Mouse (Mus musculus): Measurements from ENCODE around the gene Rbm47. TPM values are rescaled to one million over a fixed set of nuclear protein-coding genes. Genes with fewer than 3 reads are reported as not detected.
"Not testable (repeated sequence)": the region's sequence is repeated elsewhere in the genome, so short reads cannot be mapped to it uniquely, and the experiment has no call there.

The Rbm47 gene
- polyA plus RNA-seq, 1 experiment from 2014 or later, result 1.9 TPM

DNA sequence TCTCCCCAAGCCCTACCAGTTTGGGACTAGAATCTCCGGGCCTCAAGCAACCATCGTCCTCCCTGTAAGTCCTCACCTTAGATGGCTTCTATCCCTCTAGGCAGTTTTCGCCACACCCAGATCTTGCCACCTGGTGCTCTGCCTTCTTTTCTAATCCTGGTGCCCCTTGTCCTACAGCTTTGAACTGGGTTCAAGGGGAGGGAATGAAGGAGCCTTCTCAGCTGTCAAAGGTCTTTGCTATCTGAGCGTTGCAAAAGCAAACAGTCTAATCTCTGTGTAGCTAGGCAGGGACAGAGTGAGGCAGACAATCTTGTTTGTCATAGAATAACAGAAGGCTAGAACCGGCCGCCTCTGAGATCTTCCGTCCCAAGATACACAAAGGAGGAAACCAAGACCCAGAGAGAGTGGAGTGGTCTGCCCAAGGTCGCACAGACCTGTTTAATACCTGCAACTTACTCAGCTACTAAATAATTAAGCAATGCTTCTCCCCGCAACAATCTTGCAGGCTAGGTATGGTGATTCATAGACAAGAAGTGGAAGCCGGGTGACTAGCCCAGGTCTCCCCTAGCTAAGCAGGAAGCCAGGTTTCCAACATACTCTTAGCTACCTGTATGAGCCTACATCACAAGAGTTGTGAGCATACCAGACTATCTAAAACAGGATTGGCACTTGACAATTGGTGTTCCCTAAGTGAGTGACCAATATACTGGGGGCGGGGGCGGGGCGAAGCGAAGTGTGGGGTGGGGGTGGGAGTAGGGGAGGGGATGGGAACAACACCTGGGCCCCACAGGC is 168.6 kb downstream of the Rbm47 start, which contains the start of gene 9130230L23Rik:
TSS of gene 9130230L23Rik (minus strand) at position 152 of the 792 bp plus-strand sequence.
- Histone ChIP-seq H3K27me3 (ENCODE audit: control insufficient read depth, insufficient read depth, low read depth, low read length) (no peaks in the 10 kb centered on the region), H3K4me2 (ENCODE audit: low read length) (no peak within 1 kb of the TSS), H3K36me3 (ENCODE audit: control insufficient read depth, insufficient read depth, low read length) (no peaks in the 10 kb centered on the region), H3K9me3 (replicated peaks; ENCODE audit: control insufficient read depth, low read length, poor library complexity, severe bottlenecking) (no peaks in the 10 kb centered on the region), H3K9ac (ENCODE audit: low read depth, low read length) (no peak within 1 kb of the TSS), H3K4me3 (ENCODE audit: low read depth, low read length) (no peak within 1 kb of the TSS), H3K4me1 (ENCODE audit: control insufficient read depth, insufficient read depth, low read length) (no peaks in the 10 kb centered on the region), H3K27ac (ENCODE audit: low read length) (no peak within 1 kb of the TSS)
- ATAC-seq, result no peak
- WGBS, result 64% methylated on average over 14 of the region's 14 CpGs

DNA sequence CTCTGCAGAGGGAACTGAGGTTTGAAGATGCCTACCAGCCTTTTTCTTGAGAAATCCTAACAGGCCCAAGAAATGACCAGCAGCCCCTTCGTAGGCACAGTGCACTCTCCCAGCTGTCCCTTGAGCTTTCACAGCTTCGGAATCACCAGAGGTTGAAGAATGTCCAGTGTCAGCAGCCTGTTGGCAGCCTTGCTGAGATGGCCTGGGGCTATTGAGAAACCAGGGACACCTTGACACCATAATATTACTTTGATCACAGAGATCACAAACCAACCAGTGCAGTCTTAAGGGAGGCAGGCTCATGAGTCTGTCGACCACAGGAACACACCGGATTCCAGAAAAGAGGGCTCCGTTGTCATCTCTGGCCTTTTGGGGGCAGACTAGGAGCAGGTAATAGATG is 171.7 kb downstream of the Rbm47 start:
- H3K4me1 ChIP-seq (ENCODE audit: control insufficient read depth, insufficient read depth, low read length), result no peaks in the 10 kb centered on the region
- H3K9ac ChIP-seq (ENCODE audit: low read depth, low read length), result no peak overlapping the region
- H3K9me3 ChIP-seq (replicated peaks; ENCODE audit: control insufficient read depth, low read length, poor library complexity, severe bottlenecking), result no peaks in the 10 kb centered on the region
- H3K4me3 ChIP-seq (ENCODE audit: low read depth, low read length), result no peak overlapping the region
- ATAC-seq, result no peak
- no peak overlapping the region for H3K27ac ChIP-seq (ENCODE audit: low read length)
- no peaks in the 10 kb centered on the region for H3K36me3 ChIP-seq (ENCODE audit: control insufficient read depth, insufficient read depth, low read length)
- no peak overlapping the region for H3K4me2 ChIP-seq (ENCODE audit: low read length)
- H3K27me3 ChIP-seq (ENCODE audit: control insufficient read depth, insufficient read depth, low read depth, low read length), result no peaks in the 10 kb centered on the region
- 76% methylated on average over 5 of the region's 5 CpGs for WGBS

DNA sequence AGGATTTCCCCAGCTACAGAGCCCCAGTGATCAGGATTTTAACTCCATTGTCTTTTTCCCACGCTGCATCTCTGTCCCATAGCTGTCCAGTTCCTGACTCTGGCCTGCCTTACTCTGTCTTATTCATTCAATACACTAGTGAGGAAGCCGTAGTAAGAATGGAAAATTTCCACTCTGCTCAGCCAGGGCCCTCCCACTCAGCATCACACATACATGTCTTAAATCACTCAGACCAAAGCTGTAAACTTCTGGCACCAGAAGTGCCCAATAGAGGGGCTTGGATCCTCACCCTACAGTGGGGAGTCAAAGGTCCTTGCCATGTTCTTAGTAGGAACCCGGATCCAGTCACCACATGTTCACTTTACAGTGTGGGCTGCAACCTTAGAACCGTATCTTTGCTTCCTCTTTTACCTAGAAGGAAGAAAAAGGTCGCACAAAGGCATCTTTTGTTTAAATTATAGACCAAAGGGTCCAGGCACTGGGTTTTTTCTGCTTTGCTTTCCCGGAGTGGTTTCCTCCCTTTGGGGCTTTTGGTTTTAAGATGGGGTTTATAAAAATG is 172.3 kb downstream of the Rbm47 start:
- Histone ChIP-seq H3K27me3 (ENCODE audit: control insufficient read depth, insufficient read depth, low read depth, low read length) (no peaks in the 10 kb centered on the region), H3K9me3 (replicated peaks; ENCODE audit: control insufficient read depth, low read length, poor library complexity, severe bottlenecking) (no peaks in the 10 kb centered on the region), H3K9ac (ENCODE audit: low read depth, low read length) (no peak overlapping the region), H3K4me2 (ENCODE audit: low read length) (no peak overlapping the region), H3K36me3 (ENCODE audit: control insufficient read depth, insufficient read depth, low read length) (no peaks in the 10 kb centered on the region), H3K4me1 (ENCODE audit: control insufficient read depth, insufficient read depth, low read length) (no peaks in the 10 kb centered on the region), H3K4me3 (ENCODE audit: low read depth, low read length) (no peak overlapping the region), H3K27ac (ENCODE audit: low read length) (no peak overlapping the region)
- 72% methylated on average over 6 of the region's 6 CpGs for WGBS
- no peak for ATAC-seq

DNA sequence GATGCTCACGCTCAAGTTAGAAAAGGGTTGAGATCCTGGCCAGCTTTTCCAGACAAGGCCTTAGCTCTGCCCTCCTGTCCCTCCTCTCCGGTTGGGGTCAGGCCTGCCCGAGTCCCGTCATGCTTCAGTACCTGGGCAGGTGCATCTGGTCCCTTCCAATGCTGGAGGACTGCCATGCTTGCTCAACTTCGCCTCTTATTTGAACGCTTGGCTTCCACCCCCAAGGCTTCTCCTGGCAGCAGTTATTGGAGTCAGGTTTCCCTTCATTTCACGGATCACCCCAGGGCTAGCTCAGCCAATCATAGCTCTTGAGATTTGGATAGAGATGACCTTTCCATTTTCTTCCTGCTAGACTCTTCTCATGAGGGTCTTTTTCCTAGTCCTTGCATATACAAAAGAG is 172.8 kb downstream of the Rbm47 start:
- Histone ChIP-seq H3K27me3 (ENCODE audit: control insufficient read depth, insufficient read depth, low read depth, low read length) (no peaks in the 10 kb centered on the region), H3K9me3 (replicated peaks; ENCODE audit: control insufficient read depth, low read length, poor library complexity, severe bottlenecking) (no peaks in the 10 kb centered on the region), H3K4me3 (ENCODE audit: low read depth, low read length) (no peak overlapping the region), H3K4me2 (ENCODE audit: low read length) (no peak overlapping the region), H3K9ac (ENCODE audit: low read depth, low read length) (no peak overlapping the region), H3K36me3 (ENCODE audit: control insufficient read depth, insufficient read depth, low read length) (no peaks in the 10 kb centered on the region), H3K4me1 (ENCODE audit: control insufficient read depth, insufficient read depth, low read length) (no peaks in the 10 kb centered on the region), H3K27ac (ENCODE audit: low read length) (no peak overlapping the region)
- 69% methylated on average over 7 of the region's 7 CpGs for WGBS
- ATAC-seq, result no peak

DNA sequence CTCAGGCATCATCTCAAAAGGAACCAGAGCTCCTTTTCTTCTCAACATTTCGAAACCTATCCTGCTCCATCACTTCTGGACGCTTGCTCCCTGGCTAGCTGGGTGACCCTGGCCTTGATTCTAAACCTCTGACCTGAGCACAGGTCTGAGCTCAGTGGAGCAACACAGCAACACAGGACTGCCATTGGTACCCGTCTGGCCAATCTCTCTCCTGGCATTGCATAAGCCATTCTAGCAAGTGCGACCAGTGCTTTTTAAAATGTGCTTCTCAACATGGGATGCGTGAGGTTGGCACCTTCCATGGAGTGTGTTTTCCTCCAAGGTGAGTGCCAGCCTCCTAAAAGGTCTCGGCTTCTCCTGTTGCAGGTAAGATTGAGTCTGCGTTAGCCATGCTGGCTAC is 173.8 kb downstream of the Rbm47 start:
- Histone ChIP-seq H3K4me3 (ENCODE audit: low read depth, low read length) (no peak overlapping the region), H3K27ac (ENCODE audit: low read length) (no peak overlapping the region), H3K36me3 (ENCODE audit: control insufficient read depth, insufficient read depth, low read length) (no peaks in the 10 kb centered on the region), H3K9ac (ENCODE audit: low read depth, low read length) (no peak overlapping the region), H3K4me2 (ENCODE audit: low read length) (no peak overlapping the region), H3K9me3 (replicated peaks; ENCODE audit: control insufficient read depth, low read length, poor library complexity, severe bottlenecking) (no peaks in the 10 kb centered on the region), H3K27me3 (ENCODE audit: control insufficient read depth, insufficient read depth, low read depth, low read length) (no peaks in the 10 kb centered on the region), H3K4me1 (ENCODE audit: control insufficient read depth, insufficient read depth, low read length) (no peaks in the 10 kb centered on the region)
- no peak for ATAC-seq
- 92% methylated on average over 7 of the region's 7 CpGs for WGBS

DNA sequence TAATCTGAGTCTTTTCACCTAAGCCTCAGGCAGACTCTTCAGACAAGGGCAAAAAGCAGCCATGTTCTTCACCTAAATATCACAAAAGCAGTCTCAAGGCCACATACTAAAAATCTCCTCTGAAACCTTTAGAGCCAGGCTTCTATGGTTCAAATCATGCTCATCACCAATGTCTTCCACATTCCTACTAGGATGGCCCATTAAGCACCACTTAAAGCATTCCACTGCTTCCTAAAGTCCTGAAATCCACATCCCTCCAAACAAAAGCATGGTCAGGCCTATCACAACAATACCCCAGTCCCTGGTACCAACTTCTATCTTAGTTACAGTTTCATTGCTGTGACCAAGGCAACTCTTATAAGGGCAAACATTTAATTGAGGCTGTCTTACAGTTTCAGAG is 175.1 kb downstream of the Rbm47 start:
- H3K9ac ChIP-seq (ENCODE audit: low read depth, low read length), result no peak overlapping the region
- no peaks in the 10 kb centered on the region for H3K9me3 ChIP-seq (replicated peaks; ENCODE audit: control insufficient read depth, low read length, poor library complexity, severe bottlenecking)
- ATAC-seq, result no peak

DNA sequence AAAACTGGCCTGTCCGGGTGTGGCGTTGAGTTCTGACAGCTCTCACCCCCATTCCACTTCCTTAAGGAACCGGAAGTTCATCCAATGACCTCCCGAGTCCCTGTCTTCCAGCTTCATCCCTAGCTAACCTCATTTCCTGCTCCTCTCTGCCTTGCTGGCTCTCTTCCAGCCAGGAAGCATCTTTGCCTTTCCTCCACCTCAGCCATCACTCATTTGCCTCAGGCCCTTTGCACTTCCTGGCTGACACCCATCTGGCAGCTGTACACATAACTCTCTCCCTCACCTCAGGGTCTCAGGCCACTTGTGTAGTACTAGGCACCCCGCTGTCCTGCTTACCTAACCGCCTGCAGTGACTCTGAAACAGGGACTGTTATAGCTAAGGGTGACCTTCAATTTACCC is 178.3 kb downstream of the Rbm47 start:
- H3K27me3 ChIP-seq (ENCODE audit: control insufficient read depth, insufficient read depth, low read depth, low read length), result no peaks in the 10 kb centered on the region
- ATAC-seq, result no peak
- no peaks in the 10 kb centered on the region for H3K9me3 ChIP-seq (replicated peaks; ENCODE audit: control insufficient read depth, low read length, poor library complexity, severe bottlenecking)
- 90% methylated on average over 6 of the region's 6 CpGs for WGBS
- H3K4me2 ChIP-seq (ENCODE audit: low read length), result no peak overlapping the region
- no peaks in the 10 kb centered on the region for H3K4me1 ChIP-seq (ENCODE audit: control insufficient read depth, insufficient read depth, low read length)
- no peak overlapping the region for H3K9ac ChIP-seq (ENCODE audit: low read depth, low read length)
- H3K36me3 ChIP-seq (ENCODE audit: control insufficient read depth, insufficient read depth, low read length), result no peaks in the 10 kb centered on the region
- no peak overlapping the region for H3K27ac ChIP-seq (ENCODE audit: low read length)
- H3K4me3 ChIP-seq (ENCODE audit: low read depth, low read length), result no peak overlapping the region

More for the DNA sequence above, 175.1 kb downstream of the Rbm47 start:
- Histone ChIP-seq H3K36me3 (ENCODE audit: control insufficient read depth, insufficient read depth, low read length) (no peaks in the 10 kb centered on the region), H3K4me1 (ENCODE audit: control insufficient read depth, insufficient read depth, low read length) (no peaks in the 10 kb centered on the region), H3K27ac (ENCODE audit: low read length) (no peak overlapping the region), H3K4me2 (ENCODE audit: low read length) (no peak overlapping the region), H3K4me3 (ENCODE audit: low read depth, low read length) (no peak overlapping the region), H3K27me3 (ENCODE audit: control insufficient read depth, insufficient read depth, low read depth, low read length) (no peaks in the 10 kb centered on the region)

DNA sequence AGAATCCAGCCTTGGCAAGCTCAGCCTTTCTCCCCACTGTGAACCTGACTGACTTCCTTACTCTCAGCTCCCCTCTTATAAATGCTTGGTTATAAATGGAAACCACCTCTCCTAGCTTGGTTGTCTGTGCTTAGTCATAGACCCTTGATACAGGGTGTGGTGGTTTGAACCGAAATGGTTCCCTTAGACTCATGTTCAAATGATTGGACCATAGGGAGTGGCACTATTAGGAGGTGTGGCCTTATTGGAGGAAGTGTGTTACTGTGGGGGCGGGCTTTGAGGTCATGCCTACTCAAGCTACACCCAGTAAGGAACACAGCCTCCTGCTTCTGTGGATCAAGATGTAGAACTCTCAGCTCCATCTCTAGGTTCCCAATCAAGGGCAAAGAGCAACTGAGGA is 181.7 kb downstream of the Rbm47 start:
- no peak overlapping the region for H3K4me2 ChIP-seq (ENCODE audit: low read length)
- H3K27ac ChIP-seq (ENCODE audit: low read length), result no peak overlapping the region
- 86% methylated on average over 2 of the region's 2 CpGs for WGBS
- no peak overlapping the region for H3K4me3 ChIP-seq (ENCODE audit: low read depth, low read length)
- no peaks in the 10 kb centered on the region for H3K36me3 ChIP-seq (ENCODE audit: control insufficient read depth, insufficient read depth, low read length)
- no peaks in the 10 kb centered on the region for H3K9me3 ChIP-seq (replicated peaks; ENCODE audit: control insufficient read depth, low read length, poor library complexity, severe bottlenecking)
- no peak overlapping the region for H3K9ac ChIP-seq (ENCODE audit: low read depth, low read length)
- ATAC-seq, result no peak
- H3K27me3 ChIP-seq (ENCODE audit: control insufficient read depth, insufficient read depth, low read depth, low read length), result no peaks in the 10 kb centered on the region
- H3K4me1 ChIP-seq (ENCODE audit: control insufficient read depth, insufficient read depth, low read length), result no peaks in the 10 kb centered on the region

DNA sequence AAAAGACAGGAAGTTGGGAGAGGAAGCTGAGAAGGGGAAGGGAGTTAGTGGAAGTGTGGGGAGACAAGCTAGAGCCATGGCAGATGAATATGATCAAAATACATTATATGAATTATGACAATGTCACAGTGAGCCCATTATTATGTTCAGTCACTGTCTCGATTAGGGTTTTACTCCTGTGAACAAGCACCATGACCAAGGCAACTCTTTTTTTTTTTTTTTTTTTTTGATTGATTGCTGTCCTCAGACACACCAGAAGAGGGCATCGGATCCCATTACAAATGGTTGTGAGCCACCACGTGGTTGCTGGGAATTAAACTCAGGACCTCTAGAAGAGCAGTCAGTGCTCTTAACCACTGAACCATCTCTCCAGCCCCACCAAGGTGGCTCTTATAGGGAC is 185.9 kb downstream of the Rbm47 start:
- not testable (repeated sequence) for H3K4me1 ChIP-seq (ENCODE audit: control insufficient read depth, insufficient read depth, low read length); H3K9me3 ChIP-seq (replicated peaks; ENCODE audit: control insufficient read depth, low read length, poor library complexity, severe bottlenecking); H3K27me3 ChIP-seq (ENCODE audit: control insufficient read depth, insufficient read depth, low read depth, low read length); H3K27ac ChIP-seq (ENCODE audit: low read length); H3K36me3 ChIP-seq (ENCODE audit: control insufficient read depth, insufficient read depth, low read length); H3K9ac ChIP-seq (ENCODE audit: low read depth, low read length); H3K4me2 ChIP-seq (ENCODE audit: low read length); ATAC-seq; H3K4me3 ChIP-seq (ENCODE audit: low read depth, low read length)
- 69% methylated on average over 3 of the region's 3 CpGs for WGBS
